19 mouse cellular contexts compared by ENCODE assay signal in genomic region chr13:110471526-110471925, GRCm38 (mm10).
DNase-seq lines count a peak whose midpoint lies in the region; ATAC-seq and TF ChIP-seq lines count a peak whose summit lies in the region.
"Had no signal": no experiment of that assay in that cellular context is flagged by ENCODE, and none has a peak within 500 bp of the region (broad histone marks: within the 10 kb centered on the region; RNA-seq: fewer than 3 reads in every experiment).

No protein-coding gene starts in this region.

- no peaks in the 10 kb centered on the region for H3K36me3 ChIP-seq in liver, embryonic 16.5 days (ENCODE audit: control insufficient read depth, insufficient read depth)
- no peaks in the 10 kb centered on the region for H3K36me3 ChIP-seq in liver, embryonic 12.5 days
- H3K36me3 ChIP-seq: embryonic facial prominence, embryonic 12.5 days; forebrain, embryonic 15.5 days; heart, embryonic 13.5 days; hindbrain, embryonic 12.5 days had no signal

- no peak overlapping the region for H3K4me3 ChIP-seq in liver, embryonic 16.5 days (ENCODE audit: low read depth, low read length)
- H3K4me3 ChIP-seq in liver, embryonic 12.5 days: no peak overlapping the region
- H3K4me3 ChIP-seq in left cerebral cortex, adult 2 months: no peak overlapping the region
- H3K4me3 ChIP-seq: embryonic facial prominence, embryonic 12.5 days; forebrain, embryonic 15.5 days; heart, embryonic 13.5 days; hindbrain, embryonic 12.5 days had no signal

- whole genome bisulfite sequencing in liver, embryonic 16.5 days (ENCODE audit: insufficient replicate concordance): 16% methylated on average over 4 of the region's 4 CpGs
- whole genome bisulfite sequencing in liver, embryonic 12.5 days (ENCODE audit: insufficient replicate concordance): 19% methylated on average over 4 of the region's 4 CpGs

- no peak for DNase-seq in left cerebral cortex, adult 2 months (ENCODE audit: extremely low spot score in 1 of 2, low spot score in 2 of 2)
- DNase-seq in gastrocnemius, adult 18-20 months (ENCODE audit: low spot score): no peak
- DNase-seq: adrenal gland, adult 2 months; adrenal gland, postnatal 25 days; cerebellum, adult 11 months; cerebellum, adult 8-10 months; cerebellum, postnatal 14 days; gastrocnemius, postnatal 14 days; heart, postnatal 36 days had no signal

- no peak overlapping the region for H3K27ac ChIP-seq in liver, embryonic 16.5 days (ENCODE audit: low read length)
- no peak overlapping the region for H3K27ac ChIP-seq in liver, embryonic 12.5 days
- H3K27ac ChIP-seq in left cerebral cortex, adult 2 months: no peak overlapping the region
- H3K27ac ChIP-seq: embryonic facial prominence, embryonic 12.5 days; forebrain, embryonic 15.5 days; heart, embryonic 13.5 days; hindbrain, embryonic 12.5 days had no signal

- H3K4me1 ChIP-seq in liver, embryonic 16.5 days (ENCODE audit: control insufficient read depth, low read depth, low read length): no peaks in the 10 kb centered on the region
- no peaks in the 10 kb centered on the region for H3K4me1 ChIP-seq in liver, embryonic 12.5 days
- H3K4me1 ChIP-seq: embryonic facial prominence, embryonic 12.5 days; forebrain, embryonic 15.5 days; hindbrain, embryonic 12.5 days had no signal

- H3K9me3 ChIP-seq in liver, embryonic 16.5 days (replicated peaks; ENCODE audit: control insufficient read depth, low read length): no peaks in the 10 kb centered on the region
- no peaks in the 10 kb centered on the region; the same call in 1 of the 2 replicates for H3K9me3 ChIP-seq in liver, embryonic 12.5 days (replicated peaks)
- H3K9me3 ChIP-seq: embryonic facial prominence, embryonic 12.5 days; forebrain, embryonic 15.5 days; hindbrain, embryonic 12.5 days had no signal

- no peaks in the 10 kb centered on the region for H3K27me3 ChIP-seq in liver, embryonic 16.5 days (ENCODE audit: control insufficient read depth, insufficient read depth, low read depth, low read length)
- H3K27me3 ChIP-seq in liver, embryonic 12.5 days (replicated peaks): no peaks in the 10 kb centered on the region
- H3K27me3 ChIP-seq: embryonic facial prominence, embryonic 12.5 days; forebrain, embryonic 15.5 days; heart, embryonic 13.5 days; hindbrain, embryonic 12.5 days had no signal

- ATAC-seq in liver, embryonic 16.5 days (ENCODE audit: low read depth): peak; percentile 47; the same call in 1 of the 2 replicates
- ATAC-seq in liver, embryonic 12.5 days: no peak
- ATAC-seq in granulocyte monocyte progenitor cell, adult 5-6 weeks (replicated peaks; ENCODE audit: poor library complexity, severe bottlenecking): peak; percentile 97
- peak; percentile 82 for ATAC-seq in monocyte, adult 5-6 weeks (replicated peaks; ENCODE audit: insufficient number of reproducible peaks, low FRiP score, low TSS enrichment, poor library complexity, severe bottlenecking)
- no peak for ATAC-seq in frontal cortex, adult (ENCODE audit: low TSS enrichment)
- ATAC-seq: forebrain, embryonic 15.5 days; hindbrain, embryonic 16.5 days had no signal

- no peak overlapping the region for H3K4me2 ChIP-seq in liver, embryonic 16.5 days (ENCODE audit: low read depth, low read length)
- no peak overlapping the region for H3K4me2 ChIP-seq in liver, embryonic 12.5 days
- H3K4me2 ChIP-seq: embryonic facial prominence, embryonic 12.5 days; forebrain, embryonic 15.5 days; heart, embryonic 13.5 days; hindbrain, embryonic 12.5 days had no signal

- no peak overlapping the region for H3K9ac ChIP-seq in liver, embryonic 16.5 days (ENCODE audit: low read depth, low read length)
- no peak overlapping the region for H3K9ac ChIP-seq in liver, embryonic 12.5 days
- H3K9ac ChIP-seq: embryonic facial prominence, embryonic 12.5 days; forebrain, embryonic 15.5 days; heart, embryonic 13.5 days; hindbrain, embryonic 12.5 days had no signal

- no peak for TF ChIP-seq CTCF in left cerebral cortex, adult 2 months (IDR thresholded peaks at IDR 0.05)

- intact Hi-C loops in left cerebral cortex, adult 2 months (cut with DNase I): no loop called here

Comparison
In these comparisons a context has a peak if more than half of its experiments do, and no peak if none do; other contexts are left out.
1. ATAC-seq: peak in liver, embryonic 16.5 days (single experiment), granulocyte monocyte progenitor cell, adult 5-6 weeks (single experiment) and monocyte, adult 5-6 weeks (single experiment); none in liver, embryonic 12.5 days (single experiment) and frontal cortex, adult (single experiment).